Mouse (Mus musculus): ENCODE data around the gene Shank3.

- no peak for TF ChIP-seq CTCF (IDR thresholded peaks at IDR 0.05)
- no peak for TF ChIP-seq POLR2A (IDR thresholded peaks at IDR 0.05; ENCODE audit: insufficient read depth, low read depth, low read length)
- TF ChIP-seq EP300 (IDR thresholded peaks at IDR 0.05; ENCODE audit: insufficient read depth, low read depth, low read length) = no peak
Observed at GRCm38 (mm10) chr15:89544171-89544570, 44.7 kb downstream of the Shank3 start.
